Mouse (Mus musculus) lung, postnatal 10 days (tissue): ENCODE data around the gene Gng10.

Source experiments
- DNase-seq: peaks from one replicate; pipeline ENCODE4 v3.0.0; 2021

The Gng10 gene

GRCm38 (mm10) chr4:59034918-59035785 lies at the start of gene Gng10:
Gene Gng10, plus strand, starts transcription at chr4:59035088.
- DNase-seq: peak; percentile 78

- DNase-seq: peak; percentile 84
These were observed 49.7 kb upstream of the Gng10 start for GRCm38 (mm10) chr4:58985157-58985648.

GRCm38 (mm10) chr4:58986540-58987190 lies 48.2 kb upstream of the Gng10 start, which contains the start of gene Ptgr1:
Gene Ptgr1, minus strand, starts transcription at chr4:58987119.
- peak; percentile 88 for DNase-seq

GRCm38 (mm10) chr4:58989303-58989898 lies 45.5 kb upstream of the Gng10 start:
- DNase-seq: no peak

- no peak for DNase-seq
These were observed 44.1 kb upstream of the Gng10 start for GRCm38 (mm10) chr4:58990609-58991434.

- no peak for DNase-seq
These were observed 42.7 kb upstream of the Gng10 start for GRCm38 (mm10) chr4:58992195-58992594.

- DNase-seq: no peak
These were observed 40.1 kb upstream of the Gng10 start, which contains the start of gene Dnajc25 for GRCm38 (mm10) chr4:58994762-58995161. Gene Dnajc25, plus strand, starts transcription at chr4:58995062.

GRCm38 (mm10) chr4:58995251-58995693 lies 39.6 kb upstream of the Gng10 start:
- DNase-seq: no peak

GRCm38 (mm10) chr4:58997081-58997480 lies 37.8 kb upstream of the Gng10 start:
- no peak for DNase-seq

- DNase-seq: no peak
These were observed 36.2 kb upstream of the Gng10 start for GRCm38 (mm10) chr4:58998688-58999087.

- peak; percentile 84 for DNase-seq
These were observed 35.2 kb upstream of the Gng10 start for GRCm38 (mm10) chr4:58999686-59000085.

- DNase-seq: peak; percentile 56
These were observed 34.3 kb upstream of the Gng10 start for GRCm38 (mm10) chr4:59000614-59001013.

- peak; percentile 94 for DNase-seq
These were observed 31.7 kb upstream of the Gng10 start, which contains the start of gene Gm20503 for GRCm38 (mm10) chr4:59002948-59003805. Gene Gm20503, plus strand, starts transcription at chr4:59003210.

- no peak for DNase-seq
These were observed 31.1 kb upstream of the Gng10 start for GRCm38 (mm10) chr4:59003806-59004200.

- no peak for DNase-seq
These were observed 28.7 kb upstream of the Gng10 start for GRCm38 (mm10) chr4:59006211-59006610.

- DNase-seq: no peak
These were observed 27.9 kb upstream of the Gng10 start for GRCm38 (mm10) chr4:59007016-59007415.

GRCm38 (mm10) chr4:59007974-59008373 lies 26.9 kb upstream of the Gng10 start:
- no peak for DNase-seq

- no peak for DNase-seq
These were observed 25.7 kb upstream of the Gng10 start for GRCm38 (mm10) chr4:59009186-59009585.

- no peak for DNase-seq
These were observed 25.2 kb upstream of the Gng10 start for GRCm38 (mm10) chr4:59009696-59010095.

GRCm38 (mm10) chr4:59011446-59011845 lies 23.4 kb upstream of the Gng10 start:
- DNase-seq: no peak

- DNase-seq: no peak
These were observed 19.7 kb upstream of the Gng10 start for GRCm38 (mm10) chr4:59015181-59015580.
